Mouse (Mus musculus) liver, embryonic 12.5 days (tissue): ENCODE data around the gene Cavin3. TPM values are rescaled to one million over a fixed set of nuclear protein-coding genes. Genes with fewer than 3 reads are reported as not detected.

ENCODE experiments used
- ATAC-seq: fragments of 200-750 bp; cut with Nextera tagmentation; 2 replicates; pipeline ENCODE4 v1.8.0; 2017; ENCODE audit warnings: moderate number of reproducible peaks, mild to moderate bottlenecking, moderate library complexity
- H3K27ac ChIP-seq: fragments of 300-500 bp; sonication (generic); 2 replicates; pipeline ENCODE4 v1.5.1; 2016; ENCODE audit warnings: mild to moderate bottlenecking
- H3K27me3 ChIP-seq: fragments of 300-500 bp; sonication (generic); replicated peaks from 2 replicates; pipeline ENCODE4 v1.6.1; 2016; ENCODE audit warnings: mild to moderate bottlenecking, moderate library complexity
- H3K36me3 ChIP-seq: fragments of 300-500 bp; sonication (generic); 2 replicates; pipeline ENCODE4 v1.6.1; 2016; ENCODE audit warnings: mild to moderate bottlenecking, moderate library complexity
- H3K4me1 ChIP-seq: fragments of 300-500 bp; sonication (generic); 2 replicates; pipeline ENCODE4 v1.6.1; 2016
- H3K4me2 ChIP-seq: fragments of 300-500 bp; sonication (generic); 2 replicates; pipeline ENCODE4 v1.6.1; 2016; ENCODE audit warnings: mild to moderate bottlenecking, moderate library complexity
- H3K4me3 ChIP-seq: fragments of 300-500 bp; sonication (generic); 2 replicates; pipeline ENCODE4 v1.5.1; 2016; ENCODE audit warnings: mild to moderate bottlenecking, moderate library complexity
- H3K9ac ChIP-seq: fragments of 300-500 bp; sonication (generic); 2 replicates; pipeline ENCODE4 v1.6.1; 2016; ENCODE audit warnings: mild to moderate bottlenecking, moderate library complexity
- H3K9me3 ChIP-seq: fragments of 300-500 bp; sonication (generic); replicated peaks from 2 replicates; pipeline ENCODE4 v1.6.1; 2016; ENCODE audit warnings: mild to moderate bottlenecking, moderate library complexity
- WGBS: fragments of 180-500 bp; shearing (Covaris S2); methylation state at CpG from one replicate; pipeline ENCODE4 v1.1.7; 2016; ENCODE audit not compliant: insufficient replicate concordance; 5-methylcytosine and 5-hydroxymethylcytosine counted together
- polyA plus RNA-seq: library from polyadenylated mRNA; unstranded; fragments of >200 nt; fragmentation: Nextera tagmentation; extraction: Ambion mirVana; gene quantifications from 2 replicates; pipeline ENCODE4 v1.2.1, GENCODE M21; 2016

Gene Cavin3
- 8.3 and 8.9 TPM in 2 replicates for polyA plus RNA-seq

GRCm38 (mm10) chr7:105481505-105482411 lies at the start of gene Cavin3:
Gene Cavin3 (minus strand): TSS chr7:105482300.
- 6% methylated on average over 63 of the region's 63 CpGs for WGBS
- peak within 1 kb of the TSS; percentile 47 for H3K4me3 ChIP-seq
- no peaks in the 10 kb centered on the region for H3K9me3 ChIP-seq
- peaks cover 28% of the 10 kb centered on the region for H3K27me3 ChIP-seq
- peak within 1 kb of the TSS; percentile 44 for H3K9ac ChIP-seq
- no peak within 1 kb of the TSS for H3K27ac ChIP-seq
- H3K4me2 ChIP-seq: peak within 1 kb of the TSS; percentile 69
- ATAC-seq: peak; percentile 56
- H3K36me3 ChIP-seq: no peaks in the 10 kb centered on the region
- peaks cover 10% of the 10 kb centered on the region; the same call in 1 of the 2 replicates for H3K4me1 ChIP-seq

- ATAC-seq: 0 out of 2 replicates have a peak, but pooled peaks have one; percentile 33
- H3K4me1 ChIP-seq: no peaks in the 10 kb centered on the region
Observed at GRCm38 (mm10) chr7:105528094-105528493, 46.0 kb upstream of the Cavin3 start.

GRCm38 (mm10) chr7:105527306-105527937 lies 45.3 kb upstream of the Cavin3 start:
- Histone ChIP-seq H3K27me3 (no peaks in the 10 kb centered on the region), H3K9me3 (no peaks in the 10 kb centered on the region), H3K4me1 (no peaks in the 10 kb centered on the region), H3K4me2 (no peak overlapping the region), H3K36me3 (no peaks in the 10 kb centered on the region), H3K27ac (no peak overlapping the region), H3K4me3 (no peak overlapping the region), H3K9ac (no peak overlapping the region)
- WGBS: 42% methylated on average over 1 of the region's 1 CpGs
- ATAC-seq: no peak

More at GRCm38 (mm10) chr7:105528094-105528493, 46.0 kb upstream of the Cavin3 start:
- WGBS: 64% methylated on average over 4 of the region's 4 CpGs
- Histone ChIP-seq H3K4me2 (no peak overlapping the region), H3K36me3 (no peaks in the 10 kb centered on the region), H3K9ac (no peak overlapping the region), H3K27me3 (no peaks in the 10 kb centered on the region), H3K9me3 (no peaks in the 10 kb centered on the region), H3K27ac (no peak overlapping the region), H3K4me3 (no peak overlapping the region)

- 63% methylated on average over 2 of the region's 2 CpGs for WGBS
- Histone ChIP-seq H3K4me2 (no peak overlapping the region), H3K9ac (no peak overlapping the region), H3K9me3 (no peaks in the 10 kb centered on the region), H3K4me1 (no peaks in the 10 kb centered on the region), H3K4me3 (no peak overlapping the region), H3K27me3 (no peaks in the 10 kb centered on the region), H3K27ac (no peak overlapping the region), H3K36me3 (no peaks in the 10 kb centered on the region)
- ATAC-seq: no peak
Observed at GRCm38 (mm10) chr7:105524222-105524621, 42.1 kb upstream of the Cavin3 start.

DNA sequence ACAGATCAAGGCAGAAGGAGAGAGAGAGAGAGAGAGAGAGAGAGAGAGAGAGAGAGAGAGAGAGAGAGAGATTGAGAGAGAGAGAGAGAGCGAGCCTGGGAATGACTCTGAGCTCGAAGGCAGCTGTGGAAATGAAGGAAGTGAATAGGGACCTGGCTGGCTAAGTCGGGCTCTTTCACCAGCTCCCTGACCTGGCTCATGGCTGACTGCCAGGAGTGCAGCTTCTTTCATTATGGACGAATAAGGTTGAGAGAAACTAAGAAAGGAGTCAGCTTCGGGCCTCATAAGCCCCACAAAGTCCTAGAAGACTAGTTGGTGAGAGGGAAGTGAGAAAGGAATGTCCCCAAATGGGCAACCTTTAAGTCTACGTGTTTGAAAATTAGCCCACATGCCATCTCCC lies 38.1 kb upstream of the Cavin3 start:
- H3K9me3 ChIP-seq: no peaks in the 10 kb centered on the region
- no peaks in the 10 kb centered on the region for H3K27me3 ChIP-seq
- ATAC-seq: no peak

DNA sequence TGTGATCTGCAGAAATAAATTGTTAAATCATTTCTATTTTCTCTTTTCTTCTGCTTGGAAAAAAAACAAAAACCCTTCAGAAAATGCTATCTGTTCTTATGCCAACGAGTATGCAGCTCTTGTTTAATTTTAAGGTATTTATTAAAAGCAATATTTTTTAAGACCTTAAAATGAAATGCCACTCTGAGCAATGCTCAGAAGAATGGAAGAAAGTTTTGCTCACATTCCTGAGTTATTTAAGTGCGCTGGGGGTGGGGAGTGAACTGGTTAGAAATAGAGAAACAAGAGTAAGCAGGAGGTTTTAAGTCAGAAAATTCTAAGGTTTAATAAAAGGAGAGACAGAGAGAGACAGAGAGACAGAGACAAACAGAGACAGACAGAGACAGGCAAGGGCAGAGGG lies 37.7 kb upstream of the Cavin3 start:
- no peaks in the 10 kb centered on the region for H3K36me3 ChIP-seq
- no peak overlapping the region for H3K4me3 ChIP-seq
- no peak overlapping the region for H3K4me2 ChIP-seq
- no peak overlapping the region for H3K9ac ChIP-seq
- H3K27me3 ChIP-seq: no peaks in the 10 kb centered on the region
- H3K9me3 ChIP-seq: no peaks in the 10 kb centered on the region
- H3K4me1 ChIP-seq: no peaks in the 10 kb centered on the region
- WGBS: 61% methylated on average over 2 of the region's 2 CpGs
- H3K27ac ChIP-seq: no peak overlapping the region
- ATAC-seq: no peak

More for the DNA sequence above, 38.1 kb upstream of the Cavin3 start:
- Histone ChIP-seq H3K36me3 (no peaks in the 10 kb centered on the region), H3K27ac (no peak overlapping the region), H3K9ac (no peak overlapping the region), H3K4me3 (no peak overlapping the region), H3K4me2 (no peak overlapping the region), H3K4me1 (no peaks in the 10 kb centered on the region)
- 46% methylated on average over 6 of the region's 6 CpGs for WGBS

DNA sequence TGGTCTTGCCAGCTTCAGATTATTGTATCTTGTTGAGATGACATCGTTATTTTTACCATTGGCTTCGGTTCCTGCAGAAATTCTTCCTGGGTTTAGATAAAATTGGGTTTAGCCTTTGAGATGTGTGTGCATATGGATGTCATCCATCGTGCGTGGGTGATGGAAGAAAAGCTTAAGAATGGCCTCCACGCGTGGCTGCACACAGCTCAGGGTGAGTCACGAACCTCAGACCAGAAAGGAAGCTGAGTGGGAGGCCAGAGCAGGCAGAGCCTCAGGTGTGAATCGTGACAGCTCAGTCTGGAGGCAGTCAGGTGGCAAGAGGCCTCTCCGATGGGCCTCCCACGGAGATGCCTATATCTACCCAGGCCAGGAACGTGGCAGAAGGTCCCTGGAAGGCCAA lies 37.2 kb upstream of the Cavin3 start:
- H3K27ac ChIP-seq: no peak overlapping the region
- H3K27me3 ChIP-seq: no peaks in the 10 kb centered on the region; the same call in 1 of the 2 replicates
- H3K4me1 ChIP-seq: no peaks in the 10 kb centered on the region
- 61% methylated on average over 11 of the region's 11 CpGs for WGBS
- H3K9ac ChIP-seq: no peak overlapping the region
- no peak for ATAC-seq
- no peak overlapping the region for H3K4me3 ChIP-seq
- no peak overlapping the region for H3K4me2 ChIP-seq
- H3K9me3 ChIP-seq: no peaks in the 10 kb centered on the region
- no peaks in the 10 kb centered on the region for H3K36me3 ChIP-seq

DNA sequence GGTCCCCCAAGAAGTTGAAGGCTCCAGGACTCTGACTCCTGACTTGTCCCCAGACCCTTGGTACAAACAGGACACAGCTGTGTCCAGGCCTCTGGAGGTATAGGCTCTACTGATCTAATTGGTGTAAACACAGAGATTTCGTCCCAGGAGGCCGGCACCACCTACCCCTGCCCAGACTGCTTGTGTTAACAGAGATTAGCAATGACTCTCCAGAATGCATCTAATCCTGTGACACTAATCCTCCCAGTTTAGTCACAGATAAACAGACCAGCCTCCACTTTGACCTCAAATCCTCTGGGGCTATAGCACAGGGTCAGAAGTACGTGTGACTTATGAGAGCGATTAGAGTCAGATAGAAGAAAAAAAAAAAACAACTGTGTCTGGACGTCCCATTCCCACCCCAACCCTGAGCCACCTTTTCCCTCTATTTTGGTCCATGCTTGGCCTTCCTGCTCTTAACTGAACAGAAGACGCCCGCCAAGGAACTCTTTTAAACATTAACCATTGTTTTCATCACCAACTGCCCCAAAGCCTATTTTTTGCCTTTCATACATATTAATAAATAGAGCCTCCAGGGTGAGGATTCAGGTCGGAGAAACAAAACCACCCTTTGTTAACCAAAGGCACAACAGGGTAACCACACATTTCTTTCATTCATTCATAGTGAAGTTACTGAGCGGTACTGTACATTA lies 34.7 kb upstream of the Cavin3 start:
- no peak overlapping the region for H3K27ac ChIP-seq
- H3K9me3 ChIP-seq: no peaks in the 10 kb centered on the region
- no peaks in the 10 kb centered on the region for H3K4me1 ChIP-seq
- H3K4me3 ChIP-seq: no peak overlapping the region
- no peak overlapping the region for H3K4me2 ChIP-seq
- WGBS: 48% methylated on average over 9 of the region's 9 CpGs
- H3K36me3 ChIP-seq: no peaks in the 10 kb centered on the region
- no peak for ATAC-seq
- H3K9ac ChIP-seq: no peak overlapping the region
- H3K27me3 ChIP-seq: peaks cover 2% of the 10 kb centered on the region; the same call in 1 of the 2 replicates

GRCm38 (mm10) chr7:105515178-105515577 lies 33.1 kb upstream of the Cavin3 start:
- Histone ChIP-seq H3K36me3 (no peaks in the 10 kb centered on the region), H3K9me3 (no peaks in the 10 kb centered on the region), H3K27ac (no peak overlapping the region), H3K9ac (no peak overlapping the region), H3K27me3 (peaks cover 2% of the 10 kb centered on the region; the same call in 1 of the 2 replicates), H3K4me3 (no peak overlapping the region), H3K4me2 (no peak overlapping the region), H3K4me1 (no peaks in the 10 kb centered on the region)
- ATAC-seq: no peak
- 5% methylated on average over 5 of the region's 5 CpGs for WGBS

- H3K9me3 ChIP-seq: no peaks in the 10 kb centered on the region
- H3K4me1 ChIP-seq: no peaks in the 10 kb centered on the region
- no peaks in the 10 kb centered on the region for H3K36me3 ChIP-seq
- no peak for ATAC-seq
- no peak overlapping the region for H3K4me3 ChIP-seq
- peaks cover 2% of the 10 kb centered on the region; the same call in 1 of the 2 replicates for H3K27me3 ChIP-seq
- WGBS: 55% methylated on average over 5 of the region's 5 CpGs
- no peak overlapping the region for H3K4me2 ChIP-seq
- H3K27ac ChIP-seq: no peak overlapping the region
- H3K9ac ChIP-seq: no peak overlapping the region
Observed at GRCm38 (mm10) chr7:105514561-105514960, 32.5 kb upstream of the Cavin3 start.

DNA sequence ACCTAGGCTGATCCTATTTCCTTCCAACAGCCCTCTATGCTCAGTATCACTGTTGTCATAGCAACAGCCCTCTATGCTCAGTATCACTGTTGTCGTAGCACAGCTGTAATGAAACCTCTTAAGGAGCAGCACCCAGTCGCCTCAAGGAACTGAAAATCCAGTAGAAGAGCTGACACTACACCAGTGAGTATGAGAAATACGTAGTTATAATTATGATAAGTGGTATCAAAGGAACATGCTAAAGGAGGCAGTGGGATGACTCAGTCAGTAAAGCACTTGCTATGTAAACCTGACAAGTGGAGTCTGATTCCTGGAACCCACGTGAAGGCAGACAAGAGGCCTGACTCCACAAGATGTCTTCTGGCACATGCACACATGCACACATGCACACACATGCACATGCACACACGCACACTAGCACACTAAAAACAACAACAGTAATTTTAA lies 31.8 kb upstream of the Cavin3 start:
- H3K27me3 ChIP-seq: peaks cover 2% of the 10 kb centered on the region; the same call in 1 of the 2 replicates
- no peaks in the 10 kb centered on the region for H3K4me1 ChIP-seq
- no peak overlapping the region for H3K4me3 ChIP-seq
- no peaks in the 10 kb centered on the region for H3K36me3 ChIP-seq
- H3K4me2 ChIP-seq: no peak overlapping the region
- H3K27ac ChIP-seq: no peak overlapping the region
- H3K9ac ChIP-seq: no peak overlapping the region
- WGBS: 47% methylated on average over 5 of the region's 5 CpGs
- ATAC-seq: no peak
- H3K9me3 ChIP-seq: no peaks in the 10 kb centered on the region
